Comparison of ENCODE assay signal across 10 mouse cellular contexts in the genomic region with DNA sequence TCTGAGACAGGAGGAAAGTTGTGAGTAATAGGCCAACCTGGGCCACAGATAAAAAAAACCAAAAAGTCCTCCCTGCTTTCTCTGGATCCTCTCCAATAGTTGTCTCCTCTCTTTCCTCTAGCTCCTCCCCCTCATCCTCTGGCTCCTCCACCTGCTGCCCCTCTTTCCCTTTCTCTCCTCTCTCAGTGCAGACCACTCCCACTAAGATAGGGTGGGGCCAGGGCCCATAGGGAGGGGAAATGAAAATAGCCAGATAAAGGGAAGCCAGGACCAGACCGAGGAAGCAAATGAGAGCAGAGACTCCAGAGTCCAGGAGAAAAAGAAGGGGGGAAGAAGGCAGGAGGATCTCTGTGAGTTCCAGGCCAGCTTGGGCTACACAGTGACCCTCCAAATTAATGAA.
"Had no signal": no experiment of that assay in that cellular context is flagged by ENCODE, and none has a peak within 500 bp of the region (broad histone marks: within the 10 kb centered on the region; RNA-seq: fewer than 3 reads in every experiment).

No protein-coding gene starts in this region.

- DNase-seq: kidney, adult 2 months; kidney, postnatal 10 days; kidney, postnatal 36 days; liver; lung, adult 18-20 months; lung, postnatal 10 days; lung, postnatal 36 days; midbrain, embryonic 14.5 days; thymus, postnatal 25 days had no signal

- ATAC-seq: liver, embryonic 12.5 days had no signal
